Mouse (Mus musculus) erythroblast, embryonic 14.5 days (primary cell): Measurements from ENCODE around the gene Ifrd2.

ENCODE experiments used
- GATA1 ChIP-seq: IDR thresholded peaks from 2 replicates; pipeline ENCODE4 v1.6.1; 2012; ENCODE audit warnings: low read length, inconsistent platforms, mixed read lengths
- TAL1 ChIP-seq: IDR thresholded peaks from 3 replicates; pipeline ENCODE4 v1.6.1; 2012; ENCODE audit warnings: low read length, inconsistent platforms, mixed read lengths

DNA sequence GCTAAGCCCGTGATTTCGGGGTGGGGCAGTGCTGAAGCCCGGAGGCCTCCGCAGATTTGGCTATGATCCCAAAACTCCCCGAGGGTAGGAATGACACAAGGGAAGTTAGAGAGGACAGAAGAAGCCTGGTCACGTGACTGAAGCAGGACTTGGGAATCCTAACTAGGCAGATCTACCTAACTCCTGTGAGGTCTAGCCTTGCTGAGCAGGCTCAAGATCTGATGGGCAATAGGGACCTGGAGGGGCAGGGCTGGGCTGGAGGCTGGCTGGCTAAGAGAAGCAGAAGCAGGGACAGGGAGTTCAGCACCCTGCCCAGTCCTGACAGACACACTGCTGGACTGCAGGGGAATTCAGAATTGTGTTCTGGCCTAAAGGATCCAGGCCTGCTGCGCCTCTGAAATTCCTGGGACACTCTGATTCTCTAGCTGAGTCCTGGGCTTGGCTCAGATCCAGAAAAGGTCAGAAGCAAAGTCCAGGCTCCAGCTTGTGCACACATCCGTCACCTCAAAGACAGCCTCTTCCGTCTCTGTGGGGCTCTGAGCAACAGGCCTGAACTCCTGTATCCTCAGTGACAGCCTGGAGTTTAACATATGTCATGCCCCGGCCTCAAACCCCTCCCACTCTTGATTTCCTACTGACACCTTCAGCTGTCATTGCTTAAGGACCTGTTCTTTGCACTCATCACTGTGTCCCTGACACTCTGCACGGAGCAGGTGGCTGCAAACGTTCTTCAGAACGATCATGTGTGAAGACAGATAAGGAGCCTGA, 31.5 kb downstream of the Ifrd2 start:
- no peak for TF ChIP-seq TAL1
- no peak for TF ChIP-seq GATA1
